Mouse (Mus musculus) neural tube, embryonic 14.5 days (tissue): ENCODE results near the gene Tspan14. TPM values are rescaled to one million over a fixed set of nuclear protein-coding genes. Genes with fewer than 3 reads are reported as not detected.

Experiments
- ATAC-seq: fragments of 200-750 bp; cut with Nextera tagmentation; 2 replicates; pipeline ENCODE4 v1.8.0; 2017; ENCODE audit warnings: low read depth, mild to moderate bottlenecking, moderate TSS enrichment, moderate library complexity
- H3K27ac ChIP-seq: fragments of 300-500 bp; sonication (generic); 2 replicates; pipeline ENCODE4 v1.5.1; 2014; ENCODE audit warnings: low read depth, mild to moderate bottlenecking, control low read depth, low read length, moderate library complexity, mixed read lengths
- H3K27me3 ChIP-seq: fragments of 300-500 bp; sonication (generic); 2 replicates; pipeline ENCODE4 v1.6.1; 2014; ENCODE audit warnings: low read length; ENCODE audit not compliant: control insufficient read depth, insufficient read depth
- H3K36me3 ChIP-seq: fragments of 300-500 bp; sonication (generic); 2 replicates; pipeline ENCODE4 v1.6.1; 2014; ENCODE audit warnings: low read length, mixed read lengths; ENCODE audit not compliant: control insufficient read depth, insufficient read depth
- H3K4me1 ChIP-seq: fragments of 300-500 bp; sonication (generic); 2 replicates; pipeline ENCODE4 v1.6.1; 2014; ENCODE audit warnings: low read length; ENCODE audit not compliant: control insufficient read depth, insufficient read depth
- H3K4me2 ChIP-seq: fragments of 300-500 bp; sonication (generic); 2 replicates; pipeline ENCODE4 v1.6.1; 2014; ENCODE audit warnings: mild to moderate bottlenecking, low read depth, low read length, control low read depth
- H3K4me3 ChIP-seq: fragments of 300-500 bp; sonication (generic); 2 replicates; pipeline ENCODE4 v1.5.1; 2014; ENCODE audit warnings: low read depth, low read length, control low read depth, mixed read lengths
- H3K9ac ChIP-seq: fragments of 300-500 bp; sonication (generic); replicated peaks from 2 replicates; pipeline ENCODE4 v1.6.1; 2014; ENCODE audit warnings: low read depth, mild to moderate bottlenecking, control low read depth, low read length, mixed read lengths
- H3K9me3 ChIP-seq: fragments of 300-500 bp; sonication (generic); 2 replicates; pipeline ENCODE4 v1.6.1; 2016; ENCODE audit warnings: low read length; ENCODE audit not compliant: control insufficient read depth
- WGBS: fragments of 180-500 bp; shearing (Covaris S2); extraction: QIAGEN DNeasy Blood & Tissue Kit; methylation state at CpG from one replicate; pipeline ENCODE4 v1.1.7; 2014; 5-methylcytosine and 5-hydroxymethylcytosine counted together
- polyA plus RNA-seq: library from polyadenylated mRNA; unstranded; fragments of >200 nt; fragmentation: Nextera tagmentation; extraction: Ambion mirVana; gene quantifications from 2 replicates; pipeline ENCODE4 v1.2.1, GENCODE M21; 2014

Tspan14 gene
- polyA plus RNA-seq, 1 experiment from 2014 or later, result 45.2 TPM

DNA sequence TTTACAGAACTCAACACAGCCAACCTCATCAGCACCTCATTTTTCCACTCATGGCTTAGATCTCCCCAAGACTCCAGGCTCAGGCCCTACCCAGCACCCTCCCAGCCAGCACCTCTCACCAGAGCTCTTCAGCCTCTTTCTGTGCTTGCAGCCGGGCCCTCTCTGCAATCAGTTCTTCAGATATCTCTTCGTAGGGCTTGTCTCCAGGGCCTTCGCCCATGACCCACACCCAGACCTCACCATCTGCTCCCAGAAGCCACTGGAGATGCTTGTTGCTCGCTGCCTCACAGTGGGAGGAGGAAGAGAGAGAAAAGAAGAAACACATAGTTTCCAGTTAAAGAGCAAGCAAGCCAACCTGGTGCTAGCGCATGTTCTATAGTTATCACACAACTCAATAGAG lies 92.6 kb downstream of the Tspan14 start:
- Histone ChIP-seq H3K36me3 (no peaks in the 10 kb centered on the region), H3K27me3 (no peaks in the 10 kb centered on the region), H3K27ac (no peak overlapping the region), H3K4me3 (no peak overlapping the region), H3K4me1 (no peaks in the 10 kb centered on the region), H3K9me3 (no peaks in the 10 kb centered on the region), H3K4me2 (no peak overlapping the region), H3K9ac (no peak overlapping the region)
- no peak for ATAC-seq
- WGBS, result 80% methylated on average over 5 of the region's 5 CpGs

DNA sequence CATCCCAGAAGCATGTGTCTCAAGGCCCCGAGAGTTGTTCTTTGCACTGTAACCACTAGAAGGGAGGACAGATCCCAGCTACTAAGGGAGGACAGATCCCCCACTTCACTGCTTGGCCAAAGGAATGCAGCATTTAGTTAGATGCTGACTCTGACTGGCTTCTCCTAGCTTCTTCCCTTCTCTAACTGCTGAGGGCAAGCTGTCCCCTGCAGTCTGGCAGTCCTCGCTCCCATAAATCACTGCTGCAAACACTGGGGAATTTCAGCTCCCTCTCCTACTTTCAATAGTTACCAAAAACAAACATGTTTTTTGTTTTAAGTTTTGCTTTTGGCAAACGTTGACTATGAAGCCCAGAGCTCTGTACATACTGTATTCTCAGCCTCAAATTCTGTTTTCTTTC lies 96.0 kb downstream of the Tspan14 start:
- H3K4me2 ChIP-seq, result no peak overlapping the region
- H3K27ac ChIP-seq, result no peak overlapping the region
- no peaks in the 10 kb centered on the region for H3K27me3 ChIP-seq
- no peak for ATAC-seq
- H3K4me1 ChIP-seq, result no peaks in the 10 kb centered on the region
- H3K36me3 ChIP-seq, result no peaks in the 10 kb centered on the region
- no peak overlapping the region for H3K4me3 ChIP-seq
- WGBS, result 71% methylated on average over 3 of the region's 3 CpGs
- H3K9me3 ChIP-seq, result no peaks in the 10 kb centered on the region
- no peak overlapping the region for H3K9ac ChIP-seq

DNA sequence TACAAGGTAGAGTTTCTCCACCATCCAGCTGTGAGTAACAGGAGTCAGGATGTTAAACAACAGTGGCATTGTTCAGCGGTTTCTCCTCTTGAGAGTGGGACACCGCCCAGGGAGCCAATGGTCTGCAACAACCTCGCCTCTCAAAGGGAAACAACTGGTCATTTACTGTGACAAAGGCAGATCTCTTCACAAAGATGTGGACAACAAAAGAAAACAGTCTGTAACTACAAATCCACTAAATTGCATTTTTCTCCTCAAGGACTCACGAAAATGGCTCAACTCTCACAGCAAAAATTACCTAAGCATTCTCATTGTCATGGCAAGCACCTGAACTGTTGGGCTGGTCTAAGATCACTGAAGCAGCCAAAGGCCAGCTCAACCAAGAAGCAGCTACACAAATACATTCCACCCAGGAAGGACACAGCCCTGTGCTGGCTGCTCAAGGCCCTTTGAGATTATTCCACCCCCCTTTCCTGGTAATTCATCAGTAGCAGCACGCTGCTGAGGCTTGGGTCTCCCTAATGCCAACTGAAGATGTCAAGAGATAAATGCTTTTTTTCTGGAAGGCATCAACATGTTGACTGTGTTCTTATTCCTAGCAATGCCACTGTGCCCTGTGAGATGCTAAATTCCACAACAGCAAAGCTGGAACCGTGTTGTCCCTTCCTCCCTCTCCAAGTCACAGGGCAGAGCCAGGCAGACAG lies 101.6 kb downstream of the Tspan14 start:
- H3K4me1 ChIP-seq, result no peaks in the 10 kb centered on the region
- no peak overlapping the region for H3K9ac ChIP-seq
- no peaks in the 10 kb centered on the region for H3K36me3 ChIP-seq
- H3K9me3 ChIP-seq, result no peaks in the 10 kb centered on the region
- 45% methylated on average over 6 of the region's 6 CpGs for WGBS
- ATAC-seq, result no peak
- H3K27ac ChIP-seq, result no peak overlapping the region
- no peak overlapping the region for H3K4me2 ChIP-seq
- no peak overlapping the region for H3K4me3 ChIP-seq
- no peaks in the 10 kb centered on the region for H3K27me3 ChIP-seq

DNA sequence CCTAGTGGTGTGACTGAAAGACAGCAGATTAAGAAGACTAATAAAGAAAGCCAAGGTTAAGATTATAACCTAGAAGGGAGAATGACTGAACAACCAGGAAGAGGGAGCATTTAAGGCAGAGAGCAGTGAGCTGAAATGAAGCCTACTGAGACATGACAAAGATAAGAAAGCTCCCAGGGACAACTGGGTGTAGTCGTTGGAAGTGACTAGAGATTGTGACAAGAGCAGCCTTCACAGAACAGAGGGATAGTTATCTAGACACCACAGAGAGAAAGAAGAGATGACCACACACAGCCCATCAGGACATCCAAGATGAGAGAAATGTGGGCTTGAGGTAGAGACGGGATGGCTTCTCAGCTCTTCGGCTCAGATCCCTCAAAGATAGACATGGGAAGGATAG lies 102.9 kb downstream of the Tspan14 start:
- no peaks in the 10 kb centered on the region for H3K36me3 ChIP-seq
- 86% methylated on average over 3 of the region's 3 CpGs for WGBS
- no peaks in the 10 kb centered on the region for H3K4me1 ChIP-seq
- no peak for ATAC-seq
- no peak overlapping the region for H3K4me2 ChIP-seq
- no peaks in the 10 kb centered on the region for H3K9me3 ChIP-seq
- no peak overlapping the region for H3K27ac ChIP-seq
- H3K4me3 ChIP-seq, result no peak overlapping the region
- H3K27me3 ChIP-seq, result no peaks in the 10 kb centered on the region
- H3K9ac ChIP-seq, result no peak overlapping the region

DNA sequence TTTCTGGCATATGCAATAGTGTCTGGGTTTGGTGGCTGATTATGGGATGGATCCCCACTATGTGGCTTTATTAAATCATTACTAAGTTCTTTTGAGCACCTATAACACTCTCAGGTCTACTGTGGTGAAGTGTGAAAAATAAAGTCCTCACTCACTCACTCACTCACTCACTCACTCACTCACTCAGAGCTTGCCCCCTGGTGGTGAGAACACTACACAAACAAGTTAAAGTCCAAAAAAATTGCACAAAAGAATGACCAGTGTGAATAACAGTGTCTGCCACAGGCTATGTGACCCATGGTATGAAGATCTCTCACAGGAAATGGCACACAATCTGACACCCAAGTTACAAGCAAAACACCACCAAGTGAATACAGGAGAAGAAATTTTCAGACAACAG lies 103.6 kb downstream of the Tspan14 start:
- Histone ChIP-seq H3K9me3 (no peaks in the 10 kb centered on the region), H3K36me3 (no peaks in the 10 kb centered on the region), H3K27ac (no peak overlapping the region), H3K27me3 (no peaks in the 10 kb centered on the region), H3K4me1 (no peaks in the 10 kb centered on the region), H3K4me2 (no peak overlapping the region), H3K4me3 (no peak overlapping the region), H3K9ac (no peak overlapping the region)
- ATAC-seq, result no peak

Other genes starting within 250 kb of the Tspan14 start
- gene Sh2d4b, start 73.5 kb downstream of the Tspan14 start, polyA plus RNA-seq, result 1.7 and 1.9 TPM in 2 replicates
- 102 and 108 TPM in 2 replicates for gene Fam213a, start 47.0 kb upstream of the Tspan14 start, polyA plus RNA-seq
- gene Dydc2, start 102.4 kb upstream of the Tspan14 start, polyA plus RNA-seq, result 0.78 TPM in 1 of 2 replicates, not detected in the other
- 0.27 TPM in 1 of 2 replicates, not detected in the other for gene Dydc1, start 106.1 kb upstream of the Tspan14 start, polyA plus RNA-seq
- not detected in 2 replicates for gene Mat1a, start 138.2 kb upstream of the Tspan14 start, polyA plus RNA-seq
- not detected in 2 replicates for gene Sftpa1, start 165.0 kb upstream of the Tspan14 start, polyA plus RNA-seq
- gene Mbl1, start 184.7 kb upstream of the Tspan14 start, polyA plus RNA-seq, result not detected in 2 replicates
- not detected in 2 replicates for gene Sftpd, start 218.3 kb upstream of the Tspan14 start, polyA plus RNA-seq